Mouse (Mus musculus) cortical plate, adult 2 months (tissue): ENCODE measurements around the gene Pkib. TPM values are rescaled to one million over a fixed set of nuclear protein-coding genes. Genes with fewer than 3 reads are reported as not detected.
A peak's percentile ranks its signal among the peaks of the same experiment; 100 is the strongest.

Experiments used
- H3K27ac ChIP-seq: fragments of 200-500 bp; 2 replicates; pipeline ENCODE4 v1.5.1; 2012; ENCODE audit warnings: low read length, control low read depth, inconsistent platforms; ENCODE audit not compliant: insufficient read depth
- H3K4me1 ChIP-seq: fragments of 200-500 bp; 2 replicates; pipeline ENCODE4 v1.6.1; 2011; ENCODE audit warnings: low read length; ENCODE audit not compliant: control insufficient read depth, insufficient read depth
- H3K4me3 ChIP-seq: fragments of 200-500 bp; 2 replicates; pipeline ENCODE4 v1.5.1; 2011; ENCODE audit warnings: mild to moderate bottlenecking, low read length, control low read depth; ENCODE audit not compliant: insufficient read depth
- CTCF ChIP-seq: fragments of 200-500 bp; IDR thresholded peaks from 2 replicates; pipeline ENCODE4 v1.5.1; 2011; ENCODE audit warnings: mild to moderate bottlenecking, control low read depth, low read length; ENCODE audit not compliant: insufficient read depth; ENCODE audit errors: extremely low read depth
- POLR2A ChIP-seq: fragments of 200-500 bp; IDR thresholded peaks from 2 replicates; pipeline ENCODE4 v1.6.1; 2011; ENCODE audit warnings: mild to moderate bottlenecking, low read length, control low read depth; ENCODE audit not compliant: insufficient read depth; ENCODE audit errors: extremely low read depth
- polyA plus RNA-seq: library from polyadenylated mRNA; depleted of rRNA; stranded (reverse); fragments of >200 nt; gene quantifications from 2 replicates; pipeline ENCODE4 v1.2.3, GENCODE M21; 2012; rRNA removed

The Pkib gene
- polyA plus RNA-seq, result 13.1 and 14.6 TPM in 2 replicates

DNA sequence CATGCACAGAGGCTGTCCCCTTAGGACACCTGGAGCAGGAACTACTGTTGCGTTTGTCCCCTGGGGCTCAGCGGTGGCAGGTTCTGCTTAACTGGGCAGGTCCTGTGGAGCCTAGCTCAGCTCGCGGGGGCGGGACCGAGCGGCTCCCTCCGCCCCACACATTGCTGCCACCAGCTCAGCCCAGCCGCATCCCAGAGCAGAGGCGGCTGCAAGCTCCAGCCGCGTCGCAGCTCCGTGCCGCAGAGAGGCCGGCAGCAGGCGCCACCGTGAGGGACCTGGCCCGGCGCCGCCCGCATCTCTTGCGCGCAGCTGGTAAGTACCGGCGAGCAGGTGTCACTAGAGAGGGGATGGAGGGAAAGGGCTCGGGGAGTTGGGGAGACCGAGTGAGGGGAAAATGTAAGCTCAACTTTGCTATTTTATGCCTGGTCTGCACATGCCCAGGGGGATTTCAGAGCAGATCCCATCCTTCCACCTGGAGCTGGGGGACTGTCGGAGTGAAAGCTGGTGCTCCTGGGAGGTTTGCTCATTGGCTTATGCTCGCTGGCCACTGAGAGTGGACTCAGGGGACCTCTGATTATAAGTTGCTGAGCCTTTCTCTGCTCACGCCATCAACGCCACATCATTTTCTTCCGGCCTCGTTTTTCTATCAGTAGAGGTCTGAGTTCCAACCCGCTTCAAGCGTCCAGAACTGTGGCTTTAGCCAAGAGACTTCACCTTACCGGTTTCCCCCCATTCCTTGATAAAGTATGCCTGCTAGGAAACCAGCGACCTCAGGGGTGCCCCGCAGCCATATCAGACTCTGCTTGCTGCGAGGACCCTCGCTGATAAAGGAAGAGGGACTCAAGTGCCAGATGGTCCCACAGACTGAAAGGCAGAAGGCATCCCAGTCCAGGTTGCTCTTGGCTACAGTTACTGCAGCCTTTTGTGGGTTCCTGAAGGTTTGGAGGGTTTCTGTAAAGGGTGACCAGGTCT lies at the start of gene Pkib:
Gene Pkib, plus strand, starts transcription at position 86 of the 972 bp plus-strand sequence.
- H3K27ac ChIP-seq, result 0 out of 2 replicates have a peak within 1 kb of the TSS, but pooled peaks have one; percentile 25
- H3K4me3 ChIP-seq, result peak within 1 kb of the TSS; percentile 61
- H3K4me1 ChIP-seq, result no peaks in the 10 kb centered on the region
- TF ChIP-seq POLR2A (no peak), CTCF (no peak)

- Histone ChIP-seq H3K4me1 (no peaks in the 10 kb centered on the region), H3K4me3 (no peak overlapping the region), H3K27ac (no peak overlapping the region)
- TF ChIP-seq POLR2A, result no peak
Measured at GRCm38 (mm10) chr10:57583927-57584326, 47.9 kb upstream of the Pkib start.

- no peak overlapping the region for H3K4me3 ChIP-seq
- TF ChIP-seq POLR2A (no peak), CTCF (no peak)
- H3K27ac ChIP-seq, result no peak overlapping the region
- no peaks in the 10 kb centered on the region for H3K4me1 ChIP-seq
Measured at GRCm38 (mm10) chr10:57594266-57594665, 37.5 kb upstream of the Pkib start.

GRCm38 (mm10) chr10:57597172-57597571 lies 34.6 kb upstream of the Pkib start:
- no peaks in the 10 kb centered on the region for H3K4me1 ChIP-seq
- no peak for TF ChIP-seq CTCF
- TF ChIP-seq POLR2A, result no peak
- H3K27ac ChIP-seq, result no peak overlapping the region
- H3K4me3 ChIP-seq, result no peak overlapping the region

GRCm38 (mm10) chr10:57602951-57603350 lies 28.8 kb upstream of the Pkib start:
- H3K27ac ChIP-seq, result no peak overlapping the region
- TF ChIP-seq CTCF, result no peak
- TF ChIP-seq POLR2A, result no peak
- no peak overlapping the region for H3K4me3 ChIP-seq
- H3K4me1 ChIP-seq, result no peaks in the 10 kb centered on the region

DNA sequence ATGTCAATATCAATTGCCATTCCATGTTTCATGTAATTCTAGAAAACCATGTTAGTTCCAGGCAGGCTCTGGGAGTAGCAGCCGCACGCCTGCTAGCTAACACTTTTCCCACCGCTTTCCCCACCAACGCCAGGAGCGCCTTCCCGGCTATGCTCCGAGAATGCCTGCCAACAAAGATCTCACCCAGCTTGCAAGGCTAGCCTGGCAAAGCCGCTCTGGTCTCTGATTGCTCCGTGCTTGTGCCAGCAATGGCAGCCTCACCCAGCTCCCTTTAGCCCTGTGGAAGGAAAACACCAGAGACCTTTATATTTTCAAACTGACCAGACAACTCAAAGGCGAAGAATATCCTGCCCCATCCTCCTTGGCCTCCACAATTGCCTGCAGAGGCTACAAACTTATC lies 8.5 kb upstream of the Pkib start:
- Histone ChIP-seq H3K4me1 (no peaks in the 10 kb centered on the region), H3K27ac (no peak overlapping the region), H3K4me3 (no peak overlapping the region)
- no peak for TF ChIP-seq POLR2A
- TF ChIP-seq CTCF, result no peak

GRCm38 (mm10) chr10:57627773-57628172 lies 4.0 kb upstream of the Pkib start:
- no peak overlapping the region for H3K4me3 ChIP-seq
- H3K4me1 ChIP-seq, result no peaks in the 10 kb centered on the region
- TF ChIP-seq POLR2A (no peak), CTCF (no peak)
- no peak overlapping the region for H3K27ac ChIP-seq

DNA sequence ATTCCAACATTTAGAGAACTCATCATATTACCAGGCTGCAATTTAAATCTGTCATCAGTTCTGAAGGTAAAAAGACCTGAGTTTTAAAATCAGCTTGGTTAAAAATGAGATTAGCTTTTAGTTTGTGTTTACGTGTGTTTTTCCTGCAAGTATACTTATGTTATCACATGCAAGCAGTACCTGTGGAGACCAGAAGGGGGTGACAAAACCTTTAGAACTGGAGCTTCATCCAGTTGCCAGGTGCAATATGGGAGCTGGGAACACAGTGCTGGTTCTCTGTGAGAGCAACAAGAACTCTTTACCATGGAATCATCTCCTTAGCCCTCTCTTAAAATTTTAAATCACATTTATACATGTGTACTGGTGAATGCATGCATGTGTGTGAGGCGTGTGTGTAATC lies 1.2 kb upstream of the Pkib start:
- no peak overlapping the region for H3K4me3 ChIP-seq
- TF ChIP-seq POLR2A, result no peak
- no peak for TF ChIP-seq CTCF
- no peaks in the 10 kb centered on the region for H3K4me1 ChIP-seq
- no peak overlapping the region for H3K27ac ChIP-seq

- H3K4me1 ChIP-seq, result no peaks in the 10 kb centered on the region
- TF ChIP-seq CTCF, result no peak
- peak overlapping the region; percentile 61 for H3K4me3 ChIP-seq
- no peak overlapping the region for H3K27ac ChIP-seq
Measured at GRCm38 (mm10) chr10:57632868-57633240, 1.1 kb downstream of the Pkib start.

DNA sequence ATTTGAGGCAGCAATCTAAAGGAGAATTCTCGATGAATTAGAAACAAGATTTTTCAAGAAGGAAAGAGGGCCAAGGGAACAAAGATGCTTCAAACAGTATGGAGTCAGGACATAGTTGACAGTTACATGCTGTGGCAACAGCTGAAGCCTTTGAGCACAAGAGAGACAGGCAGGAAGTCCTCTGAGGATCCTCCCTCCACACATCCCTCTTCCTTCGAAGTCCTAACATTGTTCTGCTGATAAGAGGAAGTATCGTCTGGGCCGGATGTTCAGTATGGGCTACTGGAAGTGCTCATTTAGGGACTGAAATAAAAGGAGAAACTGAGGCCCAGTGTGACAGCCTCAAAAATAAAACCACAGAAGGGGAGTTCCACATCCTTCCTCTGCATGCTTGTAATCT lies 5.2 kb downstream of the Pkib start:
- H3K27ac ChIP-seq, result no peak overlapping the region
- no peak for TF ChIP-seq CTCF
- H3K4me3 ChIP-seq, result no peak overlapping the region
- H3K4me1 ChIP-seq, result no peaks in the 10 kb centered on the region

- Histone ChIP-seq H3K4me3 (no peak overlapping the region), H3K4me1 (no peaks in the 10 kb centered on the region), H3K27ac (no peak overlapping the region)
- TF ChIP-seq CTCF (no peak), POLR2A (no peak)
Measured at GRCm38 (mm10) chr10:57638250-57638649, 6.5 kb downstream of the Pkib start.

GRCm38 (mm10) chr10:57639540-57639939 lies 7.8 kb downstream of the Pkib start:
- Histone ChIP-seq H3K27ac (no peak overlapping the region), H3K4me3 (no peak overlapping the region), H3K4me1 (no peaks in the 10 kb centered on the region)
- TF ChIP-seq CTCF, result no peak
- TF ChIP-seq POLR2A, result no peak
